Mouse (Mus musculus) layer of hippocampus, adult 11-12 months (tissue): ENCODE measurements at regions not wholly inside any gene's neighbourhood (a gene's known extent, or its start where the extent isn't known, plus 50 kb on each side); places are given as distances from the start of the nearest gene placed in this dataset.

Experiments used
- DNase-seq: peaks from one replicate; pipeline ENCODE4 v3.0.0; 2022; ENCODE audit warnings: low spot score

- DNase-seq, result no peak
These were observed 1251.4 kb downstream of the Gm37988 start for GRCm38 (mm10) chr1:6059090-6059489.

- DNase-seq, result no peak
These were observed 1268.9 kb downstream of the Gm37988 start for GRCm38 (mm10) chr1:6076543-6076942.

DNA sequence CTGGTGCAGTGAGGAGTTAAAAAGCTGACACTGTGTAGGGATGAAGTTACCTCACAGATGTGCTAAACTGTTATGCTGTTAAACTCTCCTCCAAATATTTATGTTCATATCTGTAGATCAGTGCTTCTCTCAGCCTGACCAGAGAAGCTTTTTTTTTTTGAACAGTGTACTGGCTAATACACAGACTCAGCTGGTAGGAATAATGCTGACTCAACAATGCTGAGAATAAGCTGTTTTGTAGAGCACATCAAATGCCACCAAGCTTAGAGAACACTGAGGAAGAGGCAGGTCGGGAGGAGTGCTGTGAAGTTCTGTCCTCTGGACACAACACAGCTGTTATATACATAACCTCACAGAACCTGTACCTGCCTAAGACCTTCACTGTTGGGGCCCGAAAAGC lies 1274.2 kb downstream of the Gm37988 start:
- DNase-seq, result no peak

GRCm38 (mm10) chr1:6094162-6094934 lies 1286.7 kb downstream of the Gm37988 start:
- DNase-seq, result no peak

DNA sequence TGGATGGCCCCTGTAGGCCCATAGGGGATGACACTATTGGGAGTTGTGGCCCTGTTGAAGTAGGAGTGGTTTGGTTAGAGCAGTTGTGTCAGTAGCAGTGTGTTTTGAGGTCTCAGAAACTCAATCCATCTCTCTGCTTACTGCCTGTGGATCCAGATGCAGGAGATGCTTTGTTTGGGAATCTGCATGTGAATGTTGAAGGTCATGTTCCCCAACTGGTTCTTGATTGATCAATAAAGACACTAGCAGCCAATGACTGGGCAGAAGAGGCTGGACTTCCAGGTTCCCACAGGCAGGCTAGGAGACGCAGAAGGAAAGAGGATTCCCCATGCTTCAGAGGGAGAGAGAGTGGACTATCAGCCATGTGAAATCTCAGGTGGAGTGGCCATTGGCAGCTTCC lies 1309.9 kb downstream of the Gm37988 start:
- DNase-seq, result no peak

- DNase-seq, result peak; percentile 34
These were observed 1327.4 kb downstream of the Gm37988 start for GRCm38 (mm10) chr1:6135066-6135465.

DNA sequence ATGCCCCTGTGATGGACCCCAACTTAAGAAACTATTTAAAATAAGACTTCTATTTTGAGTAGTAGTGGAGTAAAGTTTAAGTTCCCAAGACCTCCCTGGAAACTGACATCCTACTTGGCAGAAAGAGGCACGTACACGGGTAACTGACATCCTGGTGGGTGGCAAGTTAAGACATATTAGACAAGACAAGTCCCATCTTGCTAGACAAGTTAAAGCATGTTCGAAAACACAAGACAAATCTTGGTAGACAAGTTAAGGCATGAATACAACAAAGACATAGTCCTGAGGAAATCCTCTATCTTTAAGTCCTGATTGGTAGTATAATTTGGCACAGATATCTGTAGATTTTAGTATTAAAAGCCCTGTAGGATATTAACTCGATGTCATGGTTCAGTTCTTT lies 1332.6 kb downstream of the Gm37988 start:
- no peak for DNase-seq

DNA sequence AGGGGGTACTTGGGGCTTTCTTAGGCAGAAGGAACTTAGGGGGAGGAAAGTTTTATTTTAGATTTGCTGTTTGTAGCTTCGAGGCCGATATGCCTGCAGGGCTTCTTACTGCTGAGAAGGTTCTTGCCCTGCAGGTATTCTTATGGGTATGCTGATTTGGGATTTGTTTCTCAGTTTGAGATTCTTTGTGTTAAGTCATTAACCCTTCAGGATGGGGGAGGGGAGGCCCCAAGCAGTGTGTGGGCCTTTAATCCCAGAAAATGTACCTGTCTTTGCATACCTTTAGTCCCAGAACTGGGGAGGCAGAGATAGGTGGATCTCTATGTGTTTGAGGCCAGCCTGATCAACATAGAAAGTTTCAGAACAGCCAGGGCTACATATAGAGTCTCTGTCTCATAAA lies 1335.1 kb downstream of the Gm37988 start:
- no peak for DNase-seq

- DNase-seq, result no peak
These were observed 1336.2 kb downstream of the Gm37988 start for GRCm38 (mm10) chr1:6143891-6144290.

- DNase-seq, result no peak
These were observed 1344.7 kb downstream of the Gm37988 start for GRCm38 (mm10) chr1:6152436-6152835.
